Mouse (Mus musculus): ENCODE measurements around the gene Alox5ap. TPM values are rescaled to one million over a fixed set of nuclear protein-coding genes. Genes with fewer than 3 reads are reported as not detected.
A peak's percentile ranks its signal among the peaks of the same experiment; 100 is the strongest.

Gene Alox5ap
- polyA plus RNA-seq, 1 experiment from 2014 or later = 4.5 TPM

GRCm38 (mm10) chr5:149322938-149323553 lies 58.5 kb downstream of the Alox5ap start:
- WGBS = 87% methylated on average over 9 of the region's 9 CpGs

GRCm38 (mm10) chr5:149324739-149325138 lies 60.2 kb downstream of the Alox5ap start:
- DNase-seq (ENCODE audit: low spot score) = no peak
- Histone ChIP-seq H3K9me3 (no peaks in the 10 kb centered on the region), H3K4me1 (peaks cover 57% of the 10 kb centered on the region), H3K27ac (peak overlapping the region; percentile 73; the same call in 1 of the 2 replicates), H3K27me3 (ENCODE audit: insufficient read depth, poor library complexity, severe bottlenecking) (no peaks in the 10 kb centered on the region), H3K4me3 (no peak overlapping the region), H3K36me3 (no peaks in the 10 kb centered on the region)
- WGBS = 75% methylated on average over 13 of the region's 13 CpGs

More at GRCm38 (mm10) chr5:149322938-149323553, 58.5 kb downstream of the Alox5ap start:
- H3K4me3 ChIP-seq = no peak overlapping the region
- no peaks in the 10 kb centered on the region for H3K27me3 ChIP-seq (ENCODE audit: insufficient read depth, poor library complexity, severe bottlenecking)
- DNase-seq (ENCODE audit: low spot score) = no peak
- H3K36me3 ChIP-seq = no peaks in the 10 kb centered on the region
- peaks cover 59% of the 10 kb centered on the region for H3K4me1 ChIP-seq
- no peaks in the 10 kb centered on the region for H3K9me3 ChIP-seq
- peak overlapping the region; percentile 89 for H3K27ac ChIP-seq

- Histone ChIP-seq H3K27ac (peak overlapping the region; percentile 56; the same call in 1 of the 2 replicates), H3K27me3 (ENCODE audit: insufficient read depth, poor library complexity, severe bottlenecking) (no peaks in the 10 kb centered on the region), H3K4me1 (peaks cover 43% of the 10 kb centered on the region), H3K4me3 (no peak overlapping the region), H3K9me3 (no peaks in the 10 kb centered on the region), H3K36me3 (no peaks in the 10 kb centered on the region)
- WGBS = 60% methylated on average over 12 of the region's 12 CpGs
- no peak for DNase-seq (ENCODE audit: low spot score)
Measured at GRCm38 (mm10) chr5:149329098-149329887, 64.7 kb downstream of the Alox5ap start.

- peaks cover 33% of the 10 kb centered on the region for H3K4me1 ChIP-seq
- H3K9me3 ChIP-seq = no peaks in the 10 kb centered on the region
- no peak for DNase-seq (ENCODE audit: low spot score)
- H3K4me3 ChIP-seq = no peak overlapping the region
- H3K36me3 ChIP-seq = no peaks in the 10 kb centered on the region
- H3K27me3 ChIP-seq (ENCODE audit: insufficient read depth, poor library complexity, severe bottlenecking) = no peaks in the 10 kb centered on the region
- H3K27ac ChIP-seq = peak overlapping the region; percentile 73
- 40% methylated on average over 1 of the region's 1 CpGs for WGBS
Measured at GRCm38 (mm10) chr5:149330601-149331000, 66.0 kb downstream of the Alox5ap start.

GRCm38 (mm10) chr5:149331407-149332143 lies 67.0 kb downstream of the Alox5ap start:
- WGBS = 40% methylated on average over 10 of the region's 10 CpGs
- Histone ChIP-seq H3K4me1 (peaks cover 33% of the 10 kb centered on the region), H3K36me3 (no peaks in the 10 kb centered on the region), H3K4me3 (no peak overlapping the region), H3K9me3 (no peaks in the 10 kb centered on the region), H3K27ac (peak overlapping the region; percentile 73), H3K27me3 (ENCODE audit: insufficient read depth, poor library complexity, severe bottlenecking) (no peaks in the 10 kb centered on the region)
- DNase-seq (ENCODE audit: low spot score) = no peak

GRCm38 (mm10) chr5:149332787-149333186 lies 68.2 kb downstream of the Alox5ap start:
- Histone ChIP-seq H3K36me3 (no peaks in the 10 kb centered on the region), H3K4me1 (peaks cover 36% of the 10 kb centered on the region), H3K27ac (peak overlapping the region; percentile 73), H3K9me3 (no peaks in the 10 kb centered on the region), H3K4me3 (no peak overlapping the region), H3K27me3 (ENCODE audit: insufficient read depth, poor library complexity, severe bottlenecking) (no peaks in the 10 kb centered on the region)
- WGBS = 87% methylated on average over 4 of the region's 4 CpGs
- no peak for DNase-seq (ENCODE audit: low spot score)

GRCm38 (mm10) chr5:149333941-149334698 lies 69.6 kb downstream of the Alox5ap start:
- 86% methylated on average over 8 of the region's 8 CpGs for WGBS
- Histone ChIP-seq H3K4me3 (no peak overlapping the region), H3K27ac (no peak overlapping the region), H3K27me3 (ENCODE audit: insufficient read depth, poor library complexity, severe bottlenecking) (no peaks in the 10 kb centered on the region), H3K9me3 (no peaks in the 10 kb centered on the region), H3K4me1 (peaks cover 47% of the 10 kb centered on the region), H3K36me3 (no peaks in the 10 kb centered on the region)
- DNase-seq (ENCODE audit: low spot score) = no peak

- 95% methylated on average over 12 of the region's 12 CpGs for WGBS
- no peak for DNase-seq (ENCODE audit: low spot score)
- H3K36me3 ChIP-seq = no peaks in the 10 kb centered on the region
- no peak overlapping the region for H3K4me3 ChIP-seq
- peaks cover 43% of the 10 kb centered on the region for H3K4me1 ChIP-seq
- no peaks in the 10 kb centered on the region for H3K9me3 ChIP-seq
- H3K27ac ChIP-seq = no peak overlapping the region
- no peaks in the 10 kb centered on the region for H3K27me3 ChIP-seq (ENCODE audit: insufficient read depth, poor library complexity, severe bottlenecking)
Measured at GRCm38 (mm10) chr5:149335009-149335408, 70.4 kb downstream of the Alox5ap start.

- Histone ChIP-seq H3K36me3 (no peaks in the 10 kb centered on the region), H3K9me3 (no peaks in the 10 kb centered on the region), H3K27ac (peak overlapping the region; percentile 10; the same call in 1 of the 2 replicates), H3K27me3 (ENCODE audit: insufficient read depth, poor library complexity, severe bottlenecking) (no peaks in the 10 kb centered on the region), H3K4me3 (no peak overlapping the region), H3K4me1 (peaks cover 40% of the 10 kb centered on the region)
- WGBS = 42% methylated on average over 21 of the region's 21 CpGs
- peak; percentile 90 for DNase-seq (ENCODE audit: low spot score)
Measured at GRCm38 (mm10) chr5:149335563-149336238, 71.1 kb downstream of the Alox5ap start.

GRCm38 (mm10) chr5:149337148-149337547 lies 72.6 kb downstream of the Alox5ap start:
- Histone ChIP-seq H3K27ac (no peak overlapping the region), H3K9me3 (no peaks in the 10 kb centered on the region), H3K36me3 (no peaks in the 10 kb centered on the region), H3K4me3 (no peak overlapping the region), H3K27me3 (ENCODE audit: insufficient read depth, poor library complexity, severe bottlenecking) (no peaks in the 10 kb centered on the region), H3K4me1 (peaks cover 29% of the 10 kb centered on the region)
- DNase-seq (ENCODE audit: low spot score) = no peak
- WGBS = 88% methylated on average over 10 of the region's 10 CpGs
